Mouse (Mus musculus) adipocyte (in vitro differentiated cells): ENCODE measurements around the gene Usb1.

Experiments
- DNase-seq: peaks from one replicate; pipeline ENCODE4 v3.0.0-alpha.2; 2016; ENCODE audit warnings: low spot score

Gene Usb1

DNA sequence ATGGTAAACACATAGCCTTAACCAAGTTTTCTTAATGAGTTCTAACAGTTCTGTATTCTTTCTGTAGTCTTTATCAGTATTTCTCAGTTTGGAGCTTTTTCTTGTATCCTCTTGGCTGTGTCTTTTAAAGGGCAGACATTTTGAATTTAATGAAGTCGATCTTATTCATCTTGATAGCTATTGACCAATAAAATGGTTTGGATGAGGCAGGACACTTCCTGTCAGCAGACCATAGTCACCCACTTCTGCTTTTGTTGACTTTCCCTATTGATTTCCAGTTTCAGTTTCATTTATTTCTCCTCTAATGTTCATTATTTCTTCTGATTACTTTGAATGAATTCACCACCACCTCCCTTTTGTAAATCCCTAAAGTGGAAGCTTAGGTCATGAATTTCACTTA is 3.6 kb downstream of the Usb1 start:
- DNase-seq = no peak

DNA sequence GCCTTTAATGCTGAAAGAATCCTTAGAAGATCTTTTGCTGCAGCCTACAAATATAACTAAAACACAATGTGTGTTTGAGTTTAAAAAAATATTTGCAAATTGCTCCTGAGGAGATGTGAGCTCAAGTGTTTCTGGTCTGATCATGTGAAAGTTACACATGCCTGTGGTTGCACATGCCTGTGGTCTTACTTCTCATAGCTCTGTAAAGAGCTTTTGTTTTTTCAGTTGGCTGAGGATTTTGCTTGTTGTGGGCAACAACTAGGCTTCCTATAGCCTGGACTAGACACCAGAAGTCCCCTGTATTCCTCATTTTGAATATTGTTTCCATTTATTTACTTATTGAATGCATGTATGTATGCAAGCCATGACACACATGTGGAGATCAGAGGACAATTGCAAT is 4.3 kb downstream of the Usb1 start:
- no peak for DNase-seq

DNA sequence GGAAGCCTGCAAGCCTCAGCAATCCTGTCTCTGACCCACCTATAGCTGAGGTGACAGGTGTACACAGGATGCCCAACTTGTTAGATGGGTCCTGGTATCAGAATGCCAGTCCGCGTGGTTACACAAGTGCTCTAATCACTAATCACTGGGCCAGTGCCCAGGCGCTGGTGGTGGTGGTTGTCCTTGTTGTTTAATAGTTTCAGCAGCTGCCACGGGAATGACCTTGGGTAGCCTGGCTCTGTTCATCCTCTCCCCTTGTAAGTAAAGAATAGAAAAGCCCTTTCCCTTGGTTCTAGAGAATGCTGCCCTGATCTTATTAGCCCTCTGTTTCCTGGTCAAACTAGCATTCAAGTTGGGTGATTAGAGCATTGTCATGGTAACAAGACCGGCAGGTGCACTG is 9.6 kb downstream of the Usb1 start:
- DNase-seq = no peak

DNA sequence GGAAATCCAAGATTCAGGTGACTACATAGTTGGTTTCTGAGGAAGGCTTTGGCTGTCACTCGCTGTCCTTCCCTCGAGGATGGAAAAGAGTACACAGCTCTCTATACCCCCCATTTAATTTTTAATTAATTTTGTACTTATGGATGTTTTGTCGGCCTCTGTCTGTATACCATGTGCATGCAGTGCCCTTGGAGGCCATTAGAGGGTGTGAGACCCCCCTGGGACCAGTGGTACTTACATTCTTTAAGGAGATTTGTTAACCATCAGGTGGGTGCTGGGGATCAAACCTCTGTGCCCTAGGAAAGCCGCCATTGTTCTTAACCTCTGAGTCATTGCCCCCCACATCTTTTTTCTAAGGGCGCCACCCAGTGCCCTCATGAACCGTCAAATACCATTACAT is 12.6 kb downstream of the Usb1 start:
- DNase-seq = no peak

DNA sequence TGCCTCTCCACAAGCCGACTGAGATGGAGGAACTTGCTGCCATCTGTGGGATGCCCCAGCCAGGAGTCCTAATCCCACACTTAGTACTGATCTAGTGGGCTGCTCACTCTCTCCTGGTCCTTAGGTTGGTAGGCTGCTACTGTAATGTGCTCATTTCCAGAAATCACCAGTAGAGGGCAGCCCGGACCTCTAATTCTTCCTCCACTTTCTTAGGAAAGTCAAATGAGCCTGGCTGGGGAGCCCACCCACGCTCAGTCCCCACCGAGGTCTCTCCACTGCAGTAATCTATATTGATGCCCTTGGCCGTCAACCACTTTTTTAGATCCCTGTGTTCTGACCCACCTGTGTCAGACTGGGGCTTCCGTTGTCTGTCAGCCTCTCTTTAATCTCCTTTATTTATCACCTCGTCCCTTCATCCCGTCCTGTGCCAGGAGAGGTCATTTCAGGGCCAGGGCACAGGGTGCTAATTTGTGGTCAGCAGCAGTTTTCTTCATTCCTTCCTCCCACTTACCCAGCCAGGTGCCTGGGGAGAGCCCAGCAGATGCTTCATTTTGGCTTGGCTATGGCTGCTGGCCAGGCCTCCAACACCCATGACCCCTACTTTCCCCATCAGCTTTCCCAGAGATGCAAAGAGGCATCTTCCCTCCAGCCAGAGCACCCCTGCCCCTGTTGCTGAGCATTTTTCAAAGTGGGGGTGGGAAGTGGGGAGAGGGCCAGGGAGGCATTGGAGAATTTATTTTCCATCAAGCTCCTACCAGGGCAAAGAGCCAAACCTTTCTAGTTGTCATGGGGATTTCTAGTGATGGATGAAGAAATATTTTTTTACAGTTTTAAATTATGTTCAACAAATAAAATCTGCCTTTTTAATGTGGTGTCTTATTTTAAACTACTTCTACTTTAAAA is 14.8 kb downstream of the Usb1 start:
- peak; percentile 71 for DNase-seq

DNA sequence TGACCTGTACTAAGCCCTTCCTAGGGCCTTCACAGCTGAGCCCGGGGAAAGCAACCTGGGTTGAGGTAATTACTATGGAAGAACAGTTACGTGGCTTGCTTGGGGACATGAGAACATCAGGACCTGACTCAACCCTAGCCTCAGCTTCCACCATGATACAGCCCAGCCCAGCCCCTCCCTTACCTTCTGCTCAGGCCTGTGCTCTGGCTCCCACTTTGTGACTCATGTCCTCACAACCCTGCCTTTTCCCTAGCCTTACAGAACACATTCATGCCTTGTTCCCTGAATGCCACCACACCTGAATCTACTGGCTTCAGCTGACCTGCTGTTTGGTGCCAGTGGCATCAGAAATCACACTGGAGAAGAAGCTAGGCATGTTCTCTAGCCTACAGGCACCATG is 16.3 kb downstream of the Usb1 start:
- no peak for DNase-seq

DNA sequence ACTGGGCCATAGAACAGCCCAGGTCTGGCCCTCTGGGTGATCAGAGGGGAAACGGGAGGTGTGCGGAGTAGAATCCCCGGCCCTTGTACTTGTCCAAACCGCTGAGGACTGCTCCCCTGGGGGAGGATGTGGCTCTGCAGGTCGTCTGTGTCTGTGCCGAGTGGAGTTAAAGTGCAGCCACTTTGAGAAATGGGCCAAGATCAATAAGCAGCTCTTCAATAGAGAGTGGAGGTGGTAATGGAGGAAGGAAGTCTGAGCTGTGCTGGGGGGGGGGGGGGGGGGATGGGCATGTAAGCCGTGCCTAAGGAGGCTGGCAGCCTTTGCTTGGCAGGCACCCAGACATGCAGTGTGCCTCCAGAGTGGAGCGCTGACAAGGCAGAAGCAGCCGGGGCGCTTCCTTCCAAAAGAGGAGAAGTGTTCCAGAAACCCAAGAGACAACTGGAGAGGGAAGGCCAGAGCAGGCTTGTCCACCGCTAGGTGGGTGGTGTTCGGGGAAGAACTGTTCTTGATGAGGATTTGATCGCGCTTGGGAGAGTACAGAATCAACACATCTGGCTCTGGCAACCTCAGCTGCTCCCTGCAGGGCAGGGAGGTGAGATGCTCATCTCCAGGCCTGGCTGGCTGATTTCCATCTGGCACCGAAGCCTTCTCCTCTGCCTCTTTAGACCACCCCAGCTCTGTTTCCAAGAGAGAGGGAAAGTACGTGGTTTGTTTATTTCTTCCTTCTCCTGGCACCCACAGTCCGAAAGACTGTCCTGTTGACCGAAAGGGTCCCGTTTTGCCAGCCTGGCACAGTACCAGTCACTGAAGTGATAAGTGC is 16.9 kb downstream of the Usb1 start:
- peak; percentile 86 for DNase-seq

DNA sequence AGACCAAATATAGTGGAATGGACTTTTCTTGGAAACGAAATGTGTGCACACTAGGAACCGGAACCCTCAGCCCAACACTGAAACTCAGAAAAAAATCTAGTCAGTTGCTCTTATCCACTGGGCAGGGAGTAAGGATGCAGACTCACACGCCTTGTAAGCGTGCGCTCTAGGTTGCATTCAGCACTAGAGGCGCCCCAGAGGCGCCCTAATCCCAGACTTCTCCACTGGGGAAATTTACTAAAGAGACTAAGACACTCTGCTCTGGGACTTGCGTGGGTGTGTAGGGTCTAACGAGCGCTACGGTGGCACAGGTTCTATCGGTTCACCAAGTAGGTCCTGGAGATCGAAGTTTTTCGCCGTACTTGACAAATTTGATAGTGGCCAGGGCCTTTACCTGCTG is 19.4 kb downstream of the Usb1 start:
- no peak for DNase-seq

DNA sequence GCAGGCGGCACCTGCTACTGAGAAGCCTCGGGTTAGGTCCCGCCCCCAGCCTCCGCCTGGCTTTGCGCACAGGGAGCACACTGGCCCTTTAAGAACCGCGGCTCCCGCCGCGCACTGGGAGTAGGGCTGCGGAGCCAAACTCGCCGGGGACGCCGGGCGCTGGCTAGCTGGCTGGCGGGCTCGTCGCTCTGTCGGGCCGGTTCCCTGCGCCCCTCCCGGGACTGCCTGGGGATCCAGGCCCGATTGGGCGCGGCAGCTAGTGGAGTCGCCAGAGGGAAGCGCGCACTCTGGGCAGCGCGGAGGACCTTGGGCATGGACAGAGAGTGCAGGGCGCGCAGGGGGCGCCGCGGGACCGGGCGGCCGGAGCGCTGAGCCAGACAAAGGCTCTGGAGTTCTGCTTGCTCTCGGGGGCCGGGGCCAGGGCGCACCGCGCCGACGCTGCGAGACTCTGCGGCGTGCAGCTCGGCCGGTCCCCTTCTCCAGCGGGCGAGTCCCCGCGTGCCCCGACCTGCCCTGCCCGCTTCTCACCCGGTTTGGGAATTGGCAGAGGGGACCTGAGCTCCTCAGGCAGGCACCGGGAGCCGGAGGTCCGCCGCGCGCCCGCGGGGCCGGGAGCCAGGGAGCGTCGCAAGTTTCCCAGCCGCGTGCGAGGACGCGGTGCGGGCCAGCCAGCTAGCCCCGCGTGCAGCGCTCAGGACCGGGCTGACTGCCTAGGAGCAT is 20.2 kb downstream of the Usb1 start, which contains the start of gene Mmp15:
Mmp15 (plus strand) TSS at position 118 of the 720 bp plus-strand sequence.
- no peak for DNase-seq

DNA sequence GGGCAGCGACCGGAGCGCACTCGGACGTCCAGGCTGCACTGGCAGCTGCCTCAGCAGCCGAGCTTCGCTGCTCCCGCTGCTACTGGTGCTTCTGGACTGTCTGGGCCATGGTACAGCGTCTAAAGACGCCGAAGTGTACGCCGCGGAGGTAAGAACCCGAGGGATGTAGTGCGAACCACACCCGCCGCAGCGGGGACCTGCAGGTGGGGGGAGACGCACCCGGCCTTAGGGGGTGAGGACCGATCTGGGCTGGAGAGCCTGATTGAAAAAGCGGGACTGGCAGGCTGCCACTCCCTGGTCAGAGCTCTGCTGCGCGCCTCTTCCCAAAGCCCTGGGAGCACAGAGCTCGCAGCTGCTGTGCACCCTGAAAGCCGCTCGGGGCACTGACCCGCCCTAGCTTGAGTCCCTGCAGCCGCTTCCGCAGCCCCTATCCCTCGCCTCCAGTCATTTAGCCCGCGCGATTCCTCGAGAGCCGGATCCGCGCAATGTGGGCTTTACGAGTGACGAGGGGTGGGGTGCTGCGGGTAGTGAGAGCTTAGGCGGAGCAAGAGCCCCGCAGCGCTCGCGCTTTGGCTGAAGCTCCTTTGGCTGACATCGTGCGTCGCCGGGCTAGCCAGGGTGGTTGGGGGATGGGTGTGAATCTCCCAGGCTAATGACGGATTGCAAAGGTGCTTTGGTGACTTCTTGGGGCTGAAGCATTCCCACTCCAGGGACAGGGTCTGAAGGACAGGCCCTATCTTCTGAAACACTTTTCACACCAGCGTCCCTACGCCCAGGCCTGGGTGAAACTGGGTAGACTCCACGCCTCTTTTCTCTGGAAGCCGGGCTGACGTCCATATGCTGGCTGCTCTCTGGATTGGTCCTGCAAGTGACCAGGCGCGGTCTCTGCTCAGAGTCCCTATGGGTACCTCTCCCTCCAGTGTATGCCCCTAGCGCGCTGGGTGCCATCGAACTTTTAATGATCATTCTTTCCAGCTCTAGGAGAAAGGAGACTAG is 21.1 kb downstream of the Usb1 start:
- no peak for DNase-seq

DNA sequence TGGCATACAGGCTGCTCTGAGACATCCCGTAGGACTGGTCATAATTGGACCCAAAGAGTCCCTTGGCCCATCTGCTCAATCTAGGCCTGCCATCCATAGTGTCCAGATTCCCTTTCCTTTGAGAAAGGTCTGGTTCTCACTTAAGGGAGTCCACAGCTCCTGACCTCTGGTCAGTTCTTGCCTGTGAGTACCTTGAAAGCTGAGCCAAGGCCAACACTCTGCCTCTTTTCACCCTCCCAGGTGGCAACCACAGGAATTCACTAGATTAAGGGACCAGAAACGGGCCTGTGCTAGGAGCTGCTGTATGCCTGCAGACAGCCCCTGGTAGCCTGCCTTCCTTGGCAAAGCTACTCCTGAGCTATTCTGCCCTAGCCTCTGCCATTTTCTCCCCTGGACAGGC is 22.5 kb downstream of the Usb1 start:
- DNase-seq = no peak

DNA sequence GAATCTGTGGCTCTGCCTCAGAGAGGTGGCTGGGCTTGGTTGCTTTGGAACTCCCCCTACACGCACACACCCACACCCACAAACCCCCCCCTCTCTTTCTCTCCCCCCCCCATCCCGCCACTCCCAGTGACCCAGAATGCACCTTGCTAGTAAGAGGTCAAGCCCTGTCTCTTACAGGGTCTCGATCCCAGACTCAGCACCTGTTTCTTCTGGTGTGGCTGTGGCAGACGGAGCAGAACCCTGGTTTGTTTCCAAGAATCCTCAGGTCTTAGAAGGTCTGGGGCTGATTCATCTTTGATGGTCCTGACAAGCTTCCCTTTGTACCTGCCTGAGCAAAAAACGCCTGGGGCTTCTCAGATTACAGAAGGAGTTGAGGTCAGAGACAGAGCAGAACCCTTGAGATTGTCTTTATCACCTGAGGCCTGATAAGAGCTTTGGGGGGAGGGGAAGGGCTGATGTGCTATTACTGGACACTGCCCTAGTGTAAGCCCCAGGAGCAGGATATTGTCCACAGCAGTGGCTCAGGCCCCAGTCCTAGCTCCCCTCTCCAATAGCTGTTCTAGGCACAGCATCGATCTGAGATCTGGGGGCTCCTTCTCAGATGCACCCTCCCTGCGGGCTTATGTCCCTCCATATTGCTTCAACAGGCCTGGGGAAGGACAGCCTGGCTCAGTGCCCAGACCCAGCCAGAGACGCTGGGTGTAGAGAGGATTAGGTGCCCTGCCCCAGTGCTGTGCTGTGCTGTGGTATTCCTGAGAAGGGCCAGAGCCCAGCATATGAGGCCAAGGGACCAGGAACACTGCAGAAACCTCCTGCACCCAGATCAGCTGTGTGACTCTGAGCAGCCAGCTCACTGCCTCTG is 26.7 kb downstream of the Usb1 start:
- no peak for DNase-seq

DNA sequence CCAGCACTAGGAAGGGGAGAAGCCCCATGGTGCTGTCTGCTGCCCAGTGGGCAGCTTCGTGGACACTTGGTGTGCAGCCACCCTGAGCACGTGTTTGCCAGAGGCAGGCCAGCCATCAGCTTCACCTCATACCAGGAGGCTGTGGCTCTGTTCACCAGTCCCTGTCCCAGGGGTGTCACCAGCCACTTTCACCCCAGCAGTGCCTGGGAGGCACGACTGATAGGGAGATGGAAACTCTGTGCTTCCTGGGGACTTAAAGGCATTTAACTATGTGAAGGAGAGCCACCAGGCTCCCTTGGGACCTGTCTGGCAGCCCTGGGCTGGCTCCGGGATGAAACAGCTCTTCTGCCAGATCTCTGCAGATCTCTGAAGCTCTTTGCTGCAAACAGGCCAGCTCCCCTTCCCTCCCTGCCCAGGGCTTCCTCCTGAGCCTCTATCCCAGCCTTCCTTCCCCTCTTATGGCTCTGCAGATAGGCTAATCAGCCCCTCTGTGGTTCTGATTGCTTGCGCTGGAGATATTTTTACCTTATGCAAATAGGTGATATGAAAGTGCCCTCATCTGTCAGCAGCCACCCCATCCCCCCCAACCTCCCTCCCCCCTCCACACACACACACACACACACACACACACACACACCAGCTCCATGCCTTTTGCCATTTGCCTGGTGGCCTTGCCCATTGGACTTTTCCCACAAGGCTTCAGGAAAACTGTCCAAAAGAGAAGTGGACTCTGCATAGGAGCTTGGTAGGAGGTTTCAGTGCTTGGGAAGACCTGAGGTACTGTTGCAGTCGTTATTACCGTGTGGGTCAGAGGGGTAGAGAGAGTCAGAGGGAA is 28.3 kb downstream of the Usb1 start:
- DNase-seq = no peak

DNA sequence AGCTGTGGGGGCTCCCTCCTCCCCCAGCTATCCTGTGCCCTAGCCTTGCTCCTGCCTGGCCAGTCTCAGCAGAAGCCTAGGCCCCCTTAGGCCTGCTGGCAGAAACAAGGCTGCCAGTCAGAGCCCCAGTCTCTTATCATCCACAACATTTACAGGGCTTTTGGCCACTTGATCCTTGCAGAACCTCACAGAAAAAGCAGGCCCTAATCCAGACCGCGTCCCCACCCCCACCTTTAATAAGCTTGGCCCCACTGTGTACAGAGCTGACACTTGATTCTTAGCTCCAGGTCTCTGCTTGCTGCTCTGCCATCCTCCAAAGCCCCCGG is 28.9 kb downstream of the Usb1 start:
- no peak for DNase-seq

DNA sequence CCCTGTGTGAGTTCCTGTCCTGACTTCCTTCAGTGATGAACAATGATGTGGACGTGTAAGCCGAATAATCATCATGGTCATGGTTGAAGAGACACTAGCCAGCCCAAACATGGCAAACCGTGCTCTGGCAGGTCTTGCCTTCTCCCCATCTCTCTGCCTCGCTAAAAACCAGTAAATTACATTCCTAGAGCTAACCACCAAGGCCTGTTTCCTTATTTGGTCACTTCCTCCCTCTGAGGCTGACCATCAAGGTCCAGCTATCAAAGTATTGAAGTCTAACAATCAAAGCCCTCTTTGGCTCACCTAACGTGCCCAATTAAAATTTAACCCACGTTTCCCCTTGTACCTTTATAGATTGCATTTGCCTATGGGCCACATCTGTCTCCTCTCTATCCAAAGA is 30.2 kb downstream of the Usb1 start:
- no peak for DNase-seq

DNA sequence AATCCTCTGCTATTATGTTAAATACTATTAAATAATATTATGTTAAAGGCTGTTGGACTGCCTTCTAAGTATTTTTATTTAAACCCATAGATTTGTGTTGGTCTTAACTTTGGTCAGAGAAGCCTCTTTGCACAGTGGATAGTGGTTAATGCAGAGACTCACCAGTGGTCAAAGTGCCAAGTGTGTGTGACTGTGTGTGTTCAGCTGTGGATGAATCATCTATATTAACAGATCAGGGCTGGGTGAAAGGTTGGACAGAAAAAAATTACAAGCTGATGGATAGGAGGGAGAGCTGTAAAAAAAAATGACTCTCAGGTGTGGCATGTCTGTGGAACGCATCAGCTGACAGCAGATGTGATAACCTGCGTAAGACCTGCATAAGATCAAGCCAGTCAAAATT is 31.8 kb downstream of the Usb1 start:
- DNase-seq = no peak

DNA sequence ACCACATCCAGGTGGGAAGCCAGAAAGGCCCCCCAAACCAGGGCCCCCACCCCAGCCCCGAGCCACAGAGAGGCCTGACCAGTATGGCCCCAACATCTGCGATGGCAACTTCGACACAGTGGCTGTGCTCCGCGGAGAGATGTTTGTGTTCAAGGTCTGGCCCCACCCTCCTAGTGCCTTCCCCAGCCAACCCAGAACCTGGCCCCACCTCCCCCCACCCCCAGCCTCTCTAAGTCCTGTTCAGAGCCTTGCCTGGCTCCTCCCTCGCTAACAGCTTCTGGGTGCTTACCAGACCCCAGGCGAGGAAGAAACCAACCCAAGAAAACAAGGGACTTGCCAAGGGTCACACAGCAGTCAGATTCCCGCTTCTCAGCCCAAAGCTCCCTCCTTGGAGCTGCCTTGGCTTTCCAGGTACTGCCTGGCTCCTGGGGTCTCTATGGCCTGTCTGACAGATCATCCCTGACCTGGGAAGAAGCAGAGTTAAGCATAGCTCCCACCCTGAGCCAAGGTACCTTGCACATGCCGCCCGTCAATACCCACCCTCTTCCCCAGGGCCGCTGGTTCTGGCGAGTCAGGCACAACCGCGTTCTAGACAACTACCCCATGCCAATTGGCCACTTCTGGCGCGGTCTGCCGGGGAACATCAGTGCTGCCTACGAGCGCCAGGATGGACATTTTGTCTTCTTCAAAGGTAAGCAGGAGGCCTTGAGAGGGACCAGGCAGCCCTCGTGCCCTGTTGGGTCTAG is 37.7 kb downstream of the Usb1 start:
- DNase-seq = no peak

DNA sequence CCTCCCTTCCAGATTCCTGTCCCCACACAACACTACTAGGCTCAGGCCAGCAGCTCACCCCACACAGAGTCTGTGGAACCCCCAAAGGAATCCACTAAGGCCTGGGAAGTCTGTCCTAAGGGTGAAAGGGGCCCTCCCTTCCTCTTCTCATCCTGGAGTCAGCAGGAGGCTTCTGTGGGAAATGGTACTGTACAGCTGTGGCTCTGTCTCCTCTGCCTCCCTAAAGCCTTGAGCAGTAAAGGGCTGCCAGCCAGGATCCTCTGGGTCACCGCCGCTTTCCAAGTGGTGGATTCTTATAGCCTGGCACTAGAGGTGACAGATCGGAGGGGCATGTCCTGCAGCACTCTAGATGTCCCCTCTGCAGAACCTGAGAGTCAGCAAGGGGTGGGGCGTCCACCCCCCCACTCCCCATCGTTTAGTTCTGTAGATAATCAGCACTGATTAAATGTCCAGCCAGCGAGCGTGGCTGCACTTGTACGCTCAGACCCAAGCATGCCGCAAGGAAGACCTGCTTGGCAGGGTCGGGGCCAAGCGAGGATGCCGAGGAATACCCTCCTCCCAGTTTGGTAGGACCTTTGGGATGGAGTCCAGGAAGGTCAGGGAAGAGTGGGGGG is 41.4 kb downstream of the Usb1 start:
- no peak for DNase-seq
